Mouse (Mus musculus): Measurements from ENCODE around the gene Lcn9. TPM values are rescaled to one million over a fixed set of nuclear protein-coding genes. Genes with fewer than 3 reads are reported as not detected.
A peak's percentile ranks its signal among the peaks of the same experiment; 100 is the strongest.

Gene Lcn9
- polyA plus RNA-seq, 1 experiment, result not detected

DNA sequence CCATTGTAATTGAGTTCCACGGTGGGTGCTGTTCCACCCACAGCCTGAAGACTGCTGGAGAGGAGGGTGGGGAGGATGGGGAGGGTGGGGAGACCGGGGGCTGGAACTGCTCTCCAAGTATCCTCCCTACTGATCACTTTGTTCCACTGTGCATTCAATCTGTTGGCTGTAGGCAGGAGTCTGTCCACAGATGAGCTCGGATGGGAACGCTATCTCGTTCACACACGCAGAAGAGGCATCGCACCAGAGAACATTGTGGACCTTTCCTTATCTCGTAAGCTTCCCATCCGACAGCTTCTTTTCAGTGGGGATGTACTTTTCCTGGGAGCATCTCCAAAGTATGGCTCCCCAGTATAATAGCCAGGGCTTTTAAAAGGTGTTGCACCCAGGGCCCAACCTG is 43.9 kb upstream of the Lcn9 start:
- no peaks in the 10 kb centered on the region for H3K36me3 ChIP-seq (ENCODE audit: control insufficient read depth, insufficient read depth)
- peaks cover 7% of the 10 kb centered on the region for H3K27me3 ChIP-seq (ENCODE audit: control insufficient read depth, insufficient read depth, insufficient read length)
- H3K79me2 ChIP-seq (ENCODE audit: control insufficient read depth, insufficient read depth), result no peaks in the 10 kb centered on the region
- H3K4me2 ChIP-seq (ENCODE audit: low read depth), result no peak overlapping the region
- H3K4me3 ChIP-seq, result no peak overlapping the region
- no peak overlapping the region for H3ac ChIP-seq (ENCODE audit: control insufficient read depth, insufficient read length)
- TF ChIP-seq USF1 (IDR thresholded peaks at IDR 0.05; ENCODE audit: low read depth), result no peak
- TF ChIP-seq MAX (IDR thresholded peaks at IDR 0.05; ENCODE audit: low read depth), result no peak
- no peak for TF ChIP-seq POLR2A (IDR thresholded peaks at IDR 0.05; ENCODE audit: insufficient read length, low read depth)
- no peak for TF ChIP-seq E2F4 (IDR thresholded peaks at IDR 0.05; ENCODE audit: insufficient read depth)
- no peak for TF ChIP-seq SRF (IDR thresholded peaks at IDR 0.05; ENCODE audit: control insufficient read depth, insufficient read length, low read depth)
- no peak for TF ChIP-seq CEBPB (IDR thresholded peaks at IDR 0.05; ENCODE audit: insufficient read depth, poor library complexity, severe bottlenecking)
- TF ChIP-seq MYOG (IDR thresholded peaks at IDR 0.05; ENCODE audit: control insufficient read depth in 1 of 3, insufficient read depth in 1 of 3, insufficient read length in 2 of 3, low read depth in 2 of 3), result no peak
- TF ChIP-seq REST (IDR thresholded peaks at IDR 0.05; ENCODE audit: insufficient read depth, insufficient read length), result no peak
- TF ChIP-seq TCF12 (IDR thresholded peaks at IDR 0.05; ENCODE audit: insufficient read depth, poor library complexity, severe bottlenecking), result no peak
- no peak for TF ChIP-seq TCF3 (IDR thresholded peaks at IDR 0.05; ENCODE audit: insufficient read length, low read depth)
- TF ChIP-seq POLR2AphosphoS2 (IDR thresholded peaks at IDR 0.05; ENCODE audit: insufficient read length, low read depth), result no peak
- TF ChIP-seq MYOD1 (IDR thresholded peaks at IDR 0.05; ENCODE audit: control insufficient read depth in 1 of 3, insufficient read length in 2 of 3, low read depth in 2 of 3), result no peak

GRCm38 (mm10) chr2:25780921-25781320 is 42.0 kb upstream of the Lcn9 start:
- H3K79me2 ChIP-seq (ENCODE audit: control insufficient read depth, insufficient read depth), result no peaks in the 10 kb centered on the region
- H3K27me3 ChIP-seq (ENCODE audit: control insufficient read depth, insufficient read depth, insufficient read length), result peaks cover 2% of the 10 kb centered on the region
- no peak for TF ChIP-seq TCF12 (IDR thresholded peaks at IDR 0.05; ENCODE audit: insufficient read depth, poor library complexity, severe bottlenecking)
- TF ChIP-seq TCF3 (IDR thresholded peaks at IDR 0.05; ENCODE audit: insufficient read length, low read depth), result no peak
- no peaks in the 10 kb centered on the region for H3K36me3 ChIP-seq (ENCODE audit: control insufficient read depth, insufficient read depth)
- no peak overlapping the region for H3K4me3 ChIP-seq
- no peak overlapping the region for H3ac ChIP-seq (ENCODE audit: control insufficient read depth, insufficient read length)
- no peak overlapping the region for H3K4me2 ChIP-seq (ENCODE audit: low read depth)

GRCm38 (mm10) chr2:25781957-25782356 is 41.0 kb upstream of the Lcn9 start, which contains the start of gene Gm13539:
Gm13539 (plus strand) TSS chr2:25782257.
- H3K4me3 ChIP-seq, result no peak within 1 kb of the TSS
- no peaks in the 10 kb centered on the region for H3K36me3 ChIP-seq (ENCODE audit: control insufficient read depth, insufficient read depth)
- no peak for TF ChIP-seq POLR2A (IDR thresholded peaks at IDR 0.05; ENCODE audit: insufficient read length, low read depth)
- TF ChIP-seq CEBPB (IDR thresholded peaks at IDR 0.05; ENCODE audit: insufficient read depth, poor library complexity, severe bottlenecking), result no peak
- no peak for TF ChIP-seq MAX (IDR thresholded peaks at IDR 0.05; ENCODE audit: low read depth)
- TF ChIP-seq TCF3 (IDR thresholded peaks at IDR 0.05; ENCODE audit: insufficient read length, low read depth), result no peak
- TF ChIP-seq USF1 (IDR thresholded peaks at IDR 0.05; ENCODE audit: low read depth), result no peak
- TF ChIP-seq REST (IDR thresholded peaks at IDR 0.05; ENCODE audit: insufficient read depth, insufficient read length), result no peak
- no peak for TF ChIP-seq POLR2AphosphoS2 (IDR thresholded peaks at IDR 0.05; ENCODE audit: insufficient read length, low read depth)
- no peak for TF ChIP-seq MYOG (IDR thresholded peaks at IDR 0.05; ENCODE audit: control insufficient read depth in 1 of 3, insufficient read depth in 1 of 3, insufficient read length in 2 of 3, low read depth in 2 of 3)
- TF ChIP-seq E2F4 (IDR thresholded peaks at IDR 0.05; ENCODE audit: insufficient read depth), result no peak
- TF ChIP-seq TCF12 (IDR thresholded peaks at IDR 0.05; ENCODE audit: insufficient read depth, poor library complexity, severe bottlenecking), result no peak
- TF ChIP-seq MYOD1 (IDR thresholded peaks at IDR 0.05; ENCODE audit: control insufficient read depth in 1 of 3, insufficient read length in 2 of 3, low read depth in 2 of 3), result no peak
- no peak for TF ChIP-seq SRF (IDR thresholded peaks at IDR 0.05; ENCODE audit: control insufficient read depth, insufficient read length, low read depth)
- H3K27me3 ChIP-seq (ENCODE audit: control insufficient read depth, insufficient read depth, insufficient read length), result no peaks in the 10 kb centered on the region
- no peaks in the 10 kb centered on the region for H3K79me2 ChIP-seq (ENCODE audit: control insufficient read depth, insufficient read depth)
- no peak within 1 kb of the TSS for H3K4me2 ChIP-seq (ENCODE audit: low read depth)
- no peak within 1 kb of the TSS for H3ac ChIP-seq (ENCODE audit: control insufficient read depth, insufficient read length)

DNA sequence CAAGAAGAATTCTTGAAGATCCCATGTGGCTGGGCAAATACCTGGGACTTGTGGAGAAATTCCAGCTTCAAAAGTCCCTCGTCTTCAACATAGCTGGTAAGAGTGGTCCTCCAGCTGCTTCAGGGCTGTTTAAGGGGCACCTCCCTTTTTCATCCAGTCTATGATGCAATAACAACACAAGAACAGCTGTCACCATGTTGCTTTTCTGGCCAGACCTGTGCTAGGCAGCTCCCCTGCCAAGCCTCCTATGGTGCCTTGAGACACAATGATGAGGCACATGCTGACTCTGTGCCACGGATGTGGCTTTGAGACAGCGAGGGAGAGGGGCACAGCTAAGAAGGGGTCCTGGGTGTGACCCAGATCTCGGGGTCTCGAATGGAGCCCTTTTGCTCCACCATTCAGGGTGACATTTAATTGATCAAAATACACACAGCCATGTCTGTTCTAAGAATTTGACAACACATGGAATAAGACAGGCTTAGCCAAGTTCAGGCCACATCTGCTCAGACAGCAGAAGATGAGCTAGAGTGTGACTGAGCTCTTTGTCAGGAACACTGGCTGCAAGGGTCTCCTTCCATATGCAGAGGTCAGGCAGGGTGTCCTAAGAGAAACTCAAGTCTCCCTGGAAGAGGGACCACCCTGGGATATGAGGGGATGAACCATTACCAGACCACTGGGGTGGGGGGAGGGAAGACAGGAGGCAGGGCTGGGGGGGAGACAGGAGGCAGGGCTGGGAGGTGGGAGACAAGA is 37.2 kb upstream of the Lcn9 start:
- H3ac ChIP-seq (ENCODE audit: control insufficient read depth, insufficient read length), result no peak overlapping the region
- H3K4me3 ChIP-seq, result no peak overlapping the region
- peak overlapping the region; percentile 49 for H3K4me2 ChIP-seq (ENCODE audit: low read depth)
- no peaks in the 10 kb centered on the region for H3K27me3 ChIP-seq (ENCODE audit: control insufficient read depth, insufficient read depth, insufficient read length)
- TF ChIP-seq MAX (IDR thresholded peaks at IDR 0.05; ENCODE audit: low read depth) (no peak), CEBPB (IDR thresholded peaks at IDR 0.05; ENCODE audit: insufficient read depth, poor library complexity, severe bottlenecking) (peak; percentile 76; the same call in 1 of the 2 replicates), E2F4 (IDR thresholded peaks at IDR 0.05; ENCODE audit: insufficient read depth) (no peak), MYOG (IDR thresholded peaks at IDR 0.05; ENCODE audit: control insufficient read depth in 1 of 3, insufficient read depth in 1 of 3, insufficient read length in 2 of 3, low read depth in 2 of 3) (peak in 1 of 3 experiments; percentile 44), POLR2AphosphoS2 (IDR thresholded peaks at IDR 0.05; ENCODE audit: insufficient read length, low read depth) (no peak), USF1 (IDR thresholded peaks at IDR 0.05; ENCODE audit: low read depth) (no peak), REST (IDR thresholded peaks at IDR 0.05; ENCODE audit: insufficient read depth, insufficient read length) (no peak), TCF3 (IDR thresholded peaks at IDR 0.05; ENCODE audit: insufficient read length, low read depth) (no peak)
- no peaks in the 10 kb centered on the region for H3K79me2 ChIP-seq (ENCODE audit: control insufficient read depth, insufficient read depth)
- H3K36me3 ChIP-seq (ENCODE audit: control insufficient read depth, insufficient read depth), result no peaks in the 10 kb centered on the region

DNA sequence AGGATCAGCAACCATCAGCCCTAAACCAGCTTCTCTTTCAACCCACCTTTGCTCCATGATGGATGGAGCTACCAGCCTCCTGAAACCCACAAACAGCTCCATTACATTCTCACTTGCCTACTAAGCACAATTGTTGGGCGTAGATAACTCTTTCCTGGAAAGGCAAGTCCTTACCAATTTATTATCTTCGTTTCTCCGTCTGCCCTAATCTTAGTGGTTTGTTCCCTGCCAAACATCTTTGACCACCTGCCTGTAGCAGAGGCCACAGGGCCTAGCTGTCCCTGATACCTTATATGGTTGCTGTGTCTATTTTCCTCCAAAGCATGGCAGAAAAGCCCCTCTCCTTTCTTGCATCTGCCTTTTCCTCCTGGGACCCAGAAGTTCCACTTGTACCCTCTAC is 33.9 kb upstream of the Lcn9 start:
- no peaks in the 10 kb centered on the region for H3K36me3 ChIP-seq (ENCODE audit: control insufficient read depth, insufficient read depth)
- H3K79me2 ChIP-seq (ENCODE audit: control insufficient read depth, insufficient read depth), result no peaks in the 10 kb centered on the region
- no peak overlapping the region for H3K4me2 ChIP-seq (ENCODE audit: low read depth)
- no peaks in the 10 kb centered on the region for H3K27me3 ChIP-seq (ENCODE audit: control insufficient read depth, insufficient read depth, insufficient read length)
- H3K4me3 ChIP-seq, result no peak overlapping the region
- H3ac ChIP-seq (ENCODE audit: control insufficient read depth, insufficient read length), result no peak overlapping the region
- TF ChIP-seq USF1 (IDR thresholded peaks at IDR 0.05; ENCODE audit: low read depth) (no peak), TCF12 (IDR thresholded peaks at IDR 0.05; ENCODE audit: insufficient read depth, poor library complexity, severe bottlenecking) (no peak), MYOG (IDR thresholded peaks at IDR 0.05; ENCODE audit: control insufficient read depth in 1 of 3, insufficient read depth in 1 of 3, insufficient read length in 2 of 3, low read depth in 2 of 3) (no peak), SRF (IDR thresholded peaks at IDR 0.05; ENCODE audit: control insufficient read depth, insufficient read length, low read depth) (no peak), MYOD1 (IDR thresholded peaks at IDR 0.05; ENCODE audit: control insufficient read depth in 1 of 3, insufficient read length in 2 of 3, low read depth in 2 of 3) (no peak), TCF3 (IDR thresholded peaks at IDR 0.05; ENCODE audit: insufficient read length, low read depth) (no peak), POLR2AphosphoS2 (IDR thresholded peaks at IDR 0.05; ENCODE audit: insufficient read length, low read depth) (no peak), MAX (IDR thresholded peaks at IDR 0.05; ENCODE audit: low read depth) (no peak), REST (IDR thresholded peaks at IDR 0.05; ENCODE audit: insufficient read depth, insufficient read length) (no peak), POLR2A (IDR thresholded peaks at IDR 0.05; ENCODE audit: insufficient read length, low read depth) (no peak), E2F4 (IDR thresholded peaks at IDR 0.05; ENCODE audit: insufficient read depth) (no peak), CEBPB (IDR thresholded peaks at IDR 0.05; ENCODE audit: insufficient read depth, poor library complexity, severe bottlenecking) (no peak)

All from myocyte (in vitro differentiated cells).